Mouse (Mus musculus): Measurements from ENCODE around the gene Gdi2. TPM values are rescaled to one million over a fixed set of nuclear protein-coding genes. Genes with fewer than 3 reads are reported as not detected.
"Not testable (repeated sequence)": the region's sequence is repeated elsewhere in the genome, so short reads cannot be mapped to it uniquely, and the experiment has no call there.

Gdi2 gene
- polyA plus RNA-seq (2017; shearing (Covaris generic)): 100 to 1,000 TPM; 949 to 962 TPM

- peak; percentile 95 for ATAC-seq
Measured at GRCm38 (mm10) chr13:3537594-3538222, at the start of gene Gdi2. TSS of gene Gdi2 (plus strand) at chr13:3538063.

GRCm38 (mm10) chr13:3495526-3495925 is 42.3 kb upstream of the Gdi2 start:
- no peak for ATAC-seq

- not testable (repeated sequence) for ATAC-seq
Measured at GRCm38 (mm10) chr13:3501014-3501413, 36.8 kb upstream of the Gdi2 start.

GRCm38 (mm10) chr13:3515351-3515750 is 22.5 kb upstream of the Gdi2 start:
- not testable (repeated sequence) for ATAC-seq

- not testable (repeated sequence) for ATAC-seq
Measured at GRCm38 (mm10) chr13:3519357-3519756, 18.5 kb upstream of the Gdi2 start.

GRCm38 (mm10) chr13:3519994-3520393 is 17.9 kb upstream of the Gdi2 start:
- not testable (repeated sequence) for ATAC-seq

- ATAC-seq: no peak
Measured at GRCm38 (mm10) chr13:3523459-3523858, 14.4 kb upstream of the Gdi2 start.

- no peak for ATAC-seq
Measured at GRCm38 (mm10) chr13:3523946-3524345, 13.9 kb upstream of the Gdi2 start.

- ATAC-seq: no peak
Measured at GRCm38 (mm10) chr13:3525611-3526051, 12.2 kb upstream of the Gdi2 start.

GRCm38 (mm10) chr13:3526328-3526727 is 11.5 kb upstream of the Gdi2 start:
- ATAC-seq: peak; percentile 97

- ATAC-seq: no peak
Measured at GRCm38 (mm10) chr13:3530451-3530850, 7.4 kb upstream of the Gdi2 start.

- not testable (repeated sequence) for ATAC-seq
Measured at GRCm38 (mm10) chr13:3531176-3531575, 6.7 kb upstream of the Gdi2 start.

- ATAC-seq: no peak
Measured at GRCm38 (mm10) chr13:3531692-3532320, 6.1 kb upstream of the Gdi2 start.

- no peak for ATAC-seq
Measured at GRCm38 (mm10) chr13:3532451-3532850, 5.4 kb upstream of the Gdi2 start.

GRCm38 (mm10) chr13:3534146-3534545 is 3.7 kb upstream of the Gdi2 start:
- ATAC-seq: no peak

- ATAC-seq: peak; percentile 15
Measured at GRCm38 (mm10) chr13:3538223-3538968, 533 bp downstream of the Gdi2 start.

GRCm38 (mm10) chr13:3538969-3539562 is 1.2 kb downstream of the Gdi2 start:
- ATAC-seq: no peak

- no peak for ATAC-seq
Measured at GRCm38 (mm10) chr13:3540166-3540565, 2.3 kb downstream of the Gdi2 start.

GRCm38 (mm10) chr13:3541159-3541782 is 3.4 kb downstream of the Gdi2 start:
- no peak for ATAC-seq

GRCm38 (mm10) chr13:3544077-3544874 is 6.4 kb downstream of the Gdi2 start:
- ATAC-seq: no peak

GRCm38 (mm10) chr13:3544925-3545324 is 7.1 kb downstream of the Gdi2 start:
- ATAC-seq: no peak

GRCm38 (mm10) chr13:3547410-3547809 is 9.5 kb downstream of the Gdi2 start:
- no peak for ATAC-seq
